Mouse (Mus musculus): Measurements from ENCODE around the gene Gm28635. TPM values are rescaled to one million over a fixed set of nuclear protein-coding genes. Genes with fewer than 3 reads are reported as not detected.

Gene Gm28635
- polyA plus RNA-seq, 1 experiment, result not detected

GRCm38 (mm10) chr2:84704329-84704728 is 26.5 kb upstream of the Gm28635 start:
- Histone ChIP-seq H3K27ac (ENCODE audit: control insufficient read depth, insufficient read depth, low read depth, low read length, poor library complexity) (no peak overlapping the region), H3K4me1 (ENCODE audit: control insufficient read depth, insufficient read depth, low read length) (no peaks in the 10 kb centered on the region), H3K4me3 (replicated peaks; ENCODE audit: control insufficient read depth, low read depth, low read length) (no peak overlapping the region)
- WGBS, result 84% methylated on average over 5 of the region's 5 CpGs
- TF ChIP-seq POLR2A (IDR thresholded peaks at IDR 0.05; ENCODE audit: borderline replicate concordance, control insufficient read depth, low read depth, low read length) (no peak), CTCF (IDR thresholded peaks at IDR 0.05; ENCODE audit: control insufficient read depth, insufficient read depth, low read length) (no peak)

- H3K4me1 ChIP-seq (ENCODE audit: control insufficient read depth, insufficient read depth, low read length), result no peaks in the 10 kb centered on the region
- WGBS, result 85% methylated on average over 1 of the region's 1 CpGs
Measured at GRCm38 (mm10) chr2:84703497-84703896, 25.7 kb upstream of the Gm28635 start.

DNA sequence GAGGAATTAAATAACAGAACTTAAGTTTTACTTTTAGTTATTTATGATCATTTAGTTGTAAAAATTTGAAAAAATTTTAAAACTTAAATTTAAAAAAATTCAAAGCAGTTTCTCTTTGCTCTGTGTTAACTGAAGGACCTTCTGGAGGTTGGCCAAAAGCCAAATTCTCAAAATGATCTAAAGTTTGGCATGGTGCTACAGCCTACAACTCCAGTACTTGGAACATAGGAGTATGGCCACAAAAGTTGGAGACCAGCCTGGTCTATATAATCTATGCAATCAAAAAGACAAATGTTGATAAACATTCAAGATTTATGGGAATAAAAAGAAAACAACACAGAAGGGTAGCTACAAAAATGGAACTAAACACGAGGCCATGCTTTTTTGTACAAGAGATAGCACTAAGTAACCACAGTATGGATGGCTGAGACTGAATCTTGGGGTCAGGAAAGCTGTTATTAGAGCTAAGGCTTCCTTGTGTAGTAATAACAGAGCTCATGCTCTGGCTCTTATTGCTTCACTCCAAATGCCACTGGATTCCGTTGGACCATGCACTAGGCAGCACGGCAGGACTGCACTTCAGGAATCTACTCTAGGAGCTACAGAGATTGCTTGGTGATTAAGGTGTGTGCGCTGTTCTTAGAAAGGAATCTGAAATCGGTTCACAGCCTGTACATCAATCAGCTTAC is 17.3 kb upstream of the Gm28635 start:
- WGBS, result 91% methylated on average over 5 of the region's 5 CpGs

More at GRCm38 (mm10) chr2:84703497-84703896, 25.7 kb upstream of the Gm28635 start:
- no peak for TF ChIP-seq POLR2A (IDR thresholded peaks at IDR 0.05; ENCODE audit: borderline replicate concordance, control insufficient read depth, low read depth, low read length)
- TF ChIP-seq CTCF (IDR thresholded peaks at IDR 0.05; ENCODE audit: control insufficient read depth, insufficient read depth, low read length), result no peak
- H3K4me3 ChIP-seq (replicated peaks; ENCODE audit: control insufficient read depth, low read depth, low read length), result no peak overlapping the region
- H3K27ac ChIP-seq (ENCODE audit: control insufficient read depth, insufficient read depth, low read depth, low read length, poor library complexity), result no peak overlapping the region

DNA sequence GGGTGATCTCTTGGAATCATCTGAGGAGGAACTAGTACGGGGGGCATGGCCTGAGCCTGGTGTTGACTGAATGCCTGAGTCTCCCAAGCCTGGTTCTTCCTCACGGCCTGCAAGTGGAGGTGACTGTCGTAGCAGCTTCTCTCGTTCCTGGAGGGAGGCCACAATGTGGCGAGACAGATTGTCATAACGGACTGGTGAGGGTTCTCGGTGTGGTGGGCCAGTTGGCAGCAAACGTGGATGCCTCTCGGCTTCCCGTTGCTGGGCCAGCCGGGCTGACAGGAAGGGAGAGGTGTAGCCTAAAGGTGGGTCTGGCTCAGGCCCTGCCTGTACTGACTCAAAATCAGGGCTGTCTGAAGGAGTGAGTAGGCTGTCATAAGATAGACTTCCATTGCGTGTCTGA is 12.2 kb upstream of the Gm28635 start:
- H3K4me1 ChIP-seq (ENCODE audit: control insufficient read depth, insufficient read depth, low read length), result no peaks in the 10 kb centered on the region

More for the DNA sequence above, 17.3 kb upstream of the Gm28635 start:
- Histone ChIP-seq H3K27ac (ENCODE audit: control insufficient read depth, insufficient read depth, low read depth, low read length, poor library complexity) (no peak overlapping the region), H3K4me1 (ENCODE audit: control insufficient read depth, insufficient read depth, low read length) (no peaks in the 10 kb centered on the region), H3K4me3 (replicated peaks; ENCODE audit: control insufficient read depth, low read depth, low read length) (no peak overlapping the region)
- TF ChIP-seq POLR2A (IDR thresholded peaks at IDR 0.05; ENCODE audit: borderline replicate concordance, control insufficient read depth, low read depth, low read length) (no peak), CTCF (IDR thresholded peaks at IDR 0.05; ENCODE audit: control insufficient read depth, insufficient read depth, low read length) (no peak)

DNA sequence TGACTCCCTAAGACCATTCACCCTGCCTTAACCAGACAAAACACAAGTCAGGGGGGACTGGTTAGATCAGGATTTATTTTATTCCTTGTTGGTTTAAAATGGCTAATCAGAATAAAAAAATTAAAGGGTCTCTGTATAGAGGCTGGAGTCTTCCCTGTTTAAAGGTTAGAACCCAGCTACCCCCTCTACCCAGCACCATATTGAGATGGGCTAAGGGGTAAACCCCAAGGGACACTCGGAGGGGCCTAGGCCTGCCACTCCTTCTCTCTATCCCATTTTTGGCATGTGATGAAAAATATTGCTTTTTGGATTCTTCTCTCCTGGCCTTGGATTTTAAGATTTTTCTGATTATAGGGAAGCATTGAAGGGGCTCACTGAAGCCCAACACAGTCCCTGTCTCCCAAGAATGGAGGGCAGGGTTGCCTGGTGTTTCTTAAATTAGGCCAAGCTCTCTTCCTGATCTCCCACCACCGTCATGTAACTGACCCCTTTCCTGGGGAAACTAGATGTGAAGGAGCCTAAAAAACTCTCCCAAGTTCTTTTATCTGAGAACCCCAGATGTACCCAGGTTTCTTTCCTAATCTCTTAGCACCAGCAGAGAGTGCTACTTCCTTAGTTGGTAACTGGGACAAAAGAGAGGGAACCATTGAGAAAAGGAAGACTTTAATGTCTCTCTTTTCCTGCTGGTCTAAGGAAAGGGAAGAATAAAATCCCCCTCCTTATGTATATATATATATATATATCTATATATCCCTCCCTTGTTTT is 10.4 kb upstream of the Gm28635 start:
- 68% methylated on average over 2 of the region's 2 CpGs for WGBS
- Histone ChIP-seq H3K4me3 (replicated peaks; ENCODE audit: control insufficient read depth, low read depth, low read length) (no peak overlapping the region), H3K4me1 (ENCODE audit: control insufficient read depth, insufficient read depth, low read length) (no peaks in the 10 kb centered on the region), H3K27ac (ENCODE audit: control insufficient read depth, insufficient read depth, low read depth, low read length, poor library complexity) (no peak overlapping the region)
- no peak for TF ChIP-seq POLR2A (IDR thresholded peaks at IDR 0.05; ENCODE audit: borderline replicate concordance, control insufficient read depth, low read depth, low read length)
- TF ChIP-seq CTCF (IDR thresholded peaks at IDR 0.05; ENCODE audit: control insufficient read depth, insufficient read depth, low read length), result no peak

More for the DNA sequence above, 12.2 kb upstream of the Gm28635 start:
- Histone ChIP-seq H3K4me3 (replicated peaks; ENCODE audit: control insufficient read depth, low read depth, low read length) (no peak overlapping the region), H3K27ac (ENCODE audit: control insufficient read depth, insufficient read depth, low read depth, low read length, poor library complexity) (no peak overlapping the region)
- no peak for TF ChIP-seq POLR2A (IDR thresholded peaks at IDR 0.05; ENCODE audit: borderline replicate concordance, control insufficient read depth, low read depth, low read length)
- no peak for TF ChIP-seq CTCF (IDR thresholded peaks at IDR 0.05; ENCODE audit: control insufficient read depth, insufficient read depth, low read length)
- 91% methylated on average over 12 of the region's 12 CpGs for WGBS

- peak overlapping the region; percentile 20 for H3K4me3 ChIP-seq (replicated peaks; ENCODE audit: control insufficient read depth, low read depth, low read length)
- no peaks in the 10 kb centered on the region for H3K4me1 ChIP-seq (ENCODE audit: control insufficient read depth, insufficient read depth, low read length)
- WGBS, result 64% methylated on average over 6 of the region's 6 CpGs
- TF ChIP-seq CTCF (IDR thresholded peaks at IDR 0.05; ENCODE audit: control insufficient read depth, insufficient read depth, low read length), result no peak
- no peak for TF ChIP-seq POLR2A (IDR thresholded peaks at IDR 0.05; ENCODE audit: borderline replicate concordance, control insufficient read depth, low read depth, low read length)
- peak overlapping the region; percentile 94 for H3K27ac ChIP-seq (ENCODE audit: control insufficient read depth, insufficient read depth, low read depth, low read length, poor library complexity)
Measured at GRCm38 (mm10) chr2:84682605-84683183, 4.9 kb upstream of the Gm28635 start.

GRCm38 (mm10) chr2:84679016-84679415 is 1.2 kb upstream of the Gm28635 start, which contains the start of gene Tmx2:
Gene Tmx2 (minus strand): TSS chr2:84679140.
- H3K4me3 ChIP-seq (replicated peaks; ENCODE audit: control insufficient read depth, low read depth, low read length), result peak within 1 kb of the TSS; percentile 98
- H3K4me1 ChIP-seq (ENCODE audit: control insufficient read depth, insufficient read depth, low read length), result no peaks in the 10 kb centered on the region; the same call in 1 of the 2 replicates
- peak within 1 kb of the TSS; percentile 20; the same call in 1 of the 2 replicates for H3K27ac ChIP-seq (ENCODE audit: control insufficient read depth, insufficient read depth, low read depth, low read length, poor library complexity)
- TF ChIP-seq CTCF (IDR thresholded peaks at IDR 0.05; ENCODE audit: control insufficient read depth, insufficient read depth, low read length), result no peak
- no peak for TF ChIP-seq POLR2A (IDR thresholded peaks at IDR 0.05; ENCODE audit: borderline replicate concordance, control insufficient read depth, low read depth, low read length)
- WGBS, result 18% methylated on average over 8 of the region's 8 CpGs
